Mouse (Mus musculus): Measurements from ENCODE around the gene H1f0.

Gene H1f0

DNA sequence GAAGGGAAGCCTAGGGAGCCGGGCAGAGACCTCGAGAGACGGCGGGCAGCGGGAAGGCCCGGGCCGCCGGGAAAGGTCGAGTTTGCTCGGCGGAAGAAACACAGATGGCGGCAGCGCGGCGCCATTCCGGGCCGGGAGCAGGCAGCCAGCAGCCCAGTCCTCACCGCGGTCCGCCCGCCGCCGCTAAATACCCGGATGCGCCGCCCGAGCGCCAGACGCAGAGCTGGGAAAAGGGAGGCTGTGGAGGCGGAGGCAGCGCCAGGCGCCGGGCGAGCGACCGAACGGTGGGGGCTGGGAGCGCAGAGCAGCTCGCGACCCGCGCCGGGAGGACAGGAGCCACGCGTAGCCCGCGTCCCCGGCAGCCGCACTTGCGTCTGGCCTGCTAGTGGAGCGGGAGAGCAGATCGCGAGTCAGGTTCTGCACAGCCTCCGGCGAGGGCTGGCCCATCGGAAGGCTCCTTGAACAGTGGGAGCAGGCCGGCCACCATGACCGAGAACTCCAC lies at the start of gene H1f0:
H1f0 (plus strand) TSS at position 214 of the 502 bp plus-strand sequence.
- peak; percentile 84 for DNase-seq (ENCODE audit: low spot score)

DNA sequence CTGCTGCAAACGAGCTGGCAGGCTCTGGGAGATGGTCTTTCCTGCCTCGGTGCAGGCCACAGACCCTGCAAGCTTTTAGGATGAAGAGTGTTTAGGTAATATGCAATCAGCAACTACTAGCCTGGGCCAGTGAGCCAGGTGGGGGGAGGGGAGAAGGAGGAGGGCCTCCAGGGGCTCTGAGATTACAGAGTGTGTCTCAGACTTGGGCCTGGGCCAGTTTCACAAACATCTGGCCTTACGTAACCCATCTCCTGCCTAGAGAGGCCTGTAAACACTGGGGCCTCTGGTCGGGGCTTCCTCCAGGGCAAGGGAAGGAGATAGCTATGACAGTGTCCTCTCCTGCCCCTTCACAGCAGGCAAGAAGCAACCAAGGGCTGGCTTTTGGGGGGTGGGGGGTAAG lies 49.4 kb upstream of the H1f0 start:
- no peak for DNase-seq (ENCODE audit: low spot score)

DNA sequence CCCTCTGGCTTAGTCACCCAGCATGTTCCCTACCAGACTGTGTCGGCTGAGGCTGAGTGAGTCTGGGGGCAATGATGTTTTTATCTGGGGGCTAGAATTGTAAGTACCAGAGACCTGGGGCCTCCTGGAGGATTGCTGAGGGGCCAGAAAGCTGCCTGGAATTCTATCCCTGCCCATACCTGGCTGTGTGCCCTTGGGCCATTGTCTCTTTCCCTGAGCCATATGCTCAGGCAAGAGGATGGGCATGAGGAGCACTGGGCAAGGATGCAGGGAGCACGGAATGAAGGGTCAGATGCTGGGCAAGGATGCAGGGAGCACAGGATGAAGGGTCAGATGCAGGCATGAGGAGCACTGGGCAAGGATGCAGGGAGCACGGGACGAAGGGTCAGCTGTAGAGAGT lies 48.2 kb upstream of the H1f0 start:
- no peak for DNase-seq (ENCODE audit: low spot score)

DNA sequence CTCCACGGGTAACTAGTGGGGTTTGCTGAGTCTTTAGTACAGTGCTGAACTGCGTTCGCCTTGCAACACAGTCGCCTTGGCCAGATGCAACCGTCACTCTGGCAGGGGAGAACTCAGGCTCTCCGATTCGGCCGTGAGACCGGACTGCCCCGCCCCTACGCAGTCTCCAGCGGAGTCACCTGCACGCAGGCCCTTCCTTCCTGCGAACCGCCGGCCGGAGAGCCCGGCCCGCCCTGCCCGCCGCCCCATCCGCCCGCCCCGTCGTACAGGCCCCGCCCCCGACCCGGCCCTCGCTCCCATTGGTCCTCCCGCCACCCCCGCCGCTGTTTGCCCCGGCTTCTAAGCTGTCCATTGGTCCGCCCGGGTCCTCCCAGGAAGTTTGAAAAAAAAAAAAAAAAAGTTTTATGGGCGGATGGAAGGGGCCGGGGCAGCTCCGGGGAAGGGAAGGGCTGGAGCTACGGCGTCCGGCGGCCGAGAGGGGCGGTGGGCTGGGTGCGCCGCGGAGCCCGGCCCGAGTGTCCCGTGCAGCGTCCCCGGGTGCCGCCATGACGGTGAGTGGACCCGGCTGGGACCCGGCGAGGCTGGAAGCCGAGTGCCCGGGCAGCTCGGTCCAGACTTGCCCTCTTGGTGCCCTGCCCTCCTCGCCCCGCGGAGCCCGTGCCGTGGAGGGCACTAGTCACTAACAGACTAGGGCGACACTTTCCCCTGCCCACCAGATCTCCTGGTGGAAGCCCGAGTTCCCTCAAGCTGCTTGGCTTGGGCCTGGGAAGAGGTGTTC lies 45.4 kb upstream of the H1f0 start:
- peak; percentile 33 for DNase-seq (ENCODE audit: low spot score)

DNA sequence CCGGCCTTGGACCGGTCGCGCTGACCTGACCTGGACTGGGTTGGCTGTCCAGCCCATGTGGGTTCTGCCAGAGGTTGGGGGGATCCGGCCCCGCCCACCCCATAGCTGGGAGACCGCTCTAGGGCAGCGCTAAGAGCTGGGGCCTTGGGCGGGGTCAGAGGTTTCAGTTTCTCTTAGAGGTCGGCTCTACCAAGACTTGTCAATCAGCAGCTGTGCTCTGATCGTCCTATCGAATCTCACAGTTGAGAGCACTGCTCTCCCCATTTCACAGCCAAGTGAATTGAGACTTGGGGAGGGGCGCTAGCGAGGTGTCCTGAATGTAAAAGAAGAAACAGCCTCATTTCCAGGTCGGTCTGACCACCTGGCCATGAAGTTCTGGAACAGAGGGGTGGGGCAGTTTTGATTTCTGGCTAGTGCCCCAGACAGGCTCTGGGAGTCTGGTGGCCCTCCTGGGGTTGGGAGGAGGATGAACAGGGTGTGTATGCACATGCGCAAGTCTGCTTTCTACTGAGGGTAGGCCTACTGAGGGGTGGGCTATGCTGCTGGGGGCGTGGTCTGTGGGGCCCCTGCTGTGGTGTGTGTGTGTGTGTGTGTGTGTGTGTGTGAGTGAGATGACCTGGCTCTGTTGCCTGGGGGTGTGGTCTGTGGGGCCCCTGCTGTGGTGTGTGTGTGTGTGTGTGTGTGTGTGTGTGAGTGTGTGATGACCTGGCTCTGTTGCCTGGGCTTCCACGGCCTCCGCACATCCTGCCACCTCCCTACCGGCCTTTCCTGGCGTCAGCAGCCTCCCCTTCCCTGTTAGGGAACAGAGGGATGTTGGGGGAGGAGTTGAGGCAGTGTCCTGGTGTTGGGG lies 44.6 kb upstream of the H1f0 start:
- DNase-seq (ENCODE audit: low spot score), result no peak

DNA sequence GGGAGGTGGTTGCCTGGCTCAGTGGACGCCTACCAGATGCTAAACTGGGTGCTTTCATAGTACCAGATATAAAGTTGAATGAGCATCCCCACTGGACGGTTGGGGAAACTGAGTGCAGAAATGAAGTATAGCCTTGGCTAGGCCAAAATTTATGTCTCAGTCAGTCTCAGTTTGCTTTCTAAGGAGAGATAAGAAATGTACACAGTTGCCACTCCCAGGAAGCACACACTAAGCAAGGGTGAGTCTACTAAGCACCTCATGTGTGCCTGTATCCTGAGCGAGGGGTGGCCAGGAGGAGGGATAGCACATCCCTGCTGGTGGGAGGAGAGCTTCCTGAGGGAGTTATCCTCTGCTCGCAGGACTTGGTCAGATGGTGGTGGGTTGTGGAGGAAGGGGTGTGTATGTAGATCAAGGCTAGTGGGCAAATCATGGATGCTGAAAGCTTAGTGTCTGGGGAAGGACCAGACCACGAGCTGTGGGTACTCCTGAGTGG lies 43.9 kb upstream of the H1f0 start:
- no peak for DNase-seq (ENCODE audit: low spot score)

DNA sequence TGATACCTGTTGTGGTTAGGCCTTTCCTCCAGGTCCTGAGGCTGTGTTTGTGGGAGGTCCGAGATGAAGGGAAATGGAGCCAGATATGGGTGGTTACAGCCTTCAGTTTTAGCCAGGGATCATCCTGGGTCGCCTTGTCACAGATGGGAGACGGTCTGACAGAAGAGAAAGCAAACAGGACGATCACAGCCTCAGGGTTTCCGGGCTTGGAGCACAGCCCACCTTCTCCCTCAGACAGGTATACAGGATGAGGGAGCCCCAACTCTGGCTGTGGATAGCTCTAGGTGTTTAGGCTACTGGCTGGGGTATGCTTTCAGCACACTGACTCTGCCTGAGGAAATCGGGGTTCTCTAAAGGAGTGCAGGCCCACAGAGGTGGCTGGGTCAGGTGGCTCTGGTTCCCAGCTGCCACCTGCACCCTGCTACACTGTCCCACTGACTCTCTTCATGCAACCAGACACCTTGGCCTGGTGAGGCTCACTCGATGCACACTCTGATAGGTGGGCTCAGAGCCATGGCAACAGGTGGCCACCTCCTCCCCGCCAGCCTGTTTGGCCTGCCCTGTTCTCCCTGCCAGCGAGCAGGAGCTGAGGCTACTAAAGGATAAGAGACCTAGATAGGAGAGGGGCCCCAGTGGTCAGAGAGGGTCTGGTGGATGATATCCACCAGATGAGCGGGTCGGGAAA lies 41.6 kb upstream of the H1f0 start:
- no peak for DNase-seq (ENCODE audit: low spot score)

DNA sequence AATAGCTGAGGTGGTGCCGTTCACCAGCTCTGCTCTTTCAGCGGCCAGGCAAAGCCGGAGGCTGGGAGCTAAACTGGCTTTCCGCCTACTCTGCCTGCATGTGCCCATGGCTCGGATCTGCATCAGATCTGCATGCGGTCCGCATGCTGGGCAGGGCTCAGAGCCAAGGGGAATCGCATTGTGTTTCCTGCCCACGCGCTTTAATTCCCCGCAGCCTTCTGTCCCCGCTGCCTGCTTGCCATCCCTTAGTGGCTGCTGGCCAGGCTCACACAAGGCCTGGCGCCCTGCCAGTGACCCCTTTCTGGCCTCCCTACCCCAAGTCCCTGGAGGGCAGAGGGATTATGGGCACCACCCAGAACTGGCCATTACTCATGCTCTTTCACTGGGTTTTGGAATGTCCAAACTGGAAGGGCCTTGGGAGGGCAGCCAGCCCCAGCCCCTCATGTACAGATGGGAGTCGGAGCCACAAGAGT lies 39.7 kb upstream of the H1f0 start:
- peak; percentile 68 for DNase-seq (ENCODE audit: low spot score)

DNA sequence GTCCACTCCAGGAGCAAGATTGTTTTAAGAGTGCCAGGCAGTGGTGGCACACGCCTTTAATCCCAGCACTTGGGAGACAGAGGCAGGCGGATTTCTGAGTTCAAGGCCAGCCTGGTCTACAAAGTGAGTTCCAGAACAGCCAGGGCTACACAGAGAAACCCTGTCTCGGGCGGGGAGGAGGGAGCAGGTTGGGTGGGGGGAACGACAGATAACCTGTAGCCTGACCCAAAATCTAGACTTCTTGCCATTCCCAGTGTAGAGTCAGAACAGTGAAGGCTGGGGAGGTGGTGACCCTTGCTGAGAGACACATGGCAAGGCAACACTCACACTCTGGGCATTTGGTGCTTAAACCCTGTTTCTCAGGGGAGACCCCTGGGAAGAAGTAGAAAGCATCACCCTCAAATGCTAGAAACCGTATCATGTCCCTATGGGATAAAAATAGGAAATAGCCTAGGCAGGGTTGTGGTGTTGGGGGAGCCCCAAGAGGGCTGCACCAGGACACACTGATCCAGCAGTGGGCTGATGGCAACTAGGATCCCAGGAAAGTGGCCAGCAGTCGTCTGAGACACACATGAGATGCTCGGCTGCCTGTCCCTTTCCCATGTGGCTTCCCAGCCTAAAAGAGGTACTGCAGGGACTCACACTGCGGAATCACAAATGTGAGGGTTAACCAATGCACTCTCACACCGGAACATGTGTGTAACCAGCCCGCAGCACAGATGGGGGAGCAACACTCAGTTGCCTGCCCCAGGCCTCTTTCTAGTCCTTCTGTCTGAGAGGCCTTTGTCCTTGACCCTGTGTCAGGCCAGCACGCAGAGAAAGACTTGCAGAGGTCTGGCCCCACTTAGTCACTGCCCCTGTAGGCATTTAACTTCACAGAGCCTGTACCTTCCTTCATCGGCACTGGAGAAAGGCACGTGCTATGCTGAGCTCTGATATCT lies 38.8 kb upstream of the H1f0 start:
- no peak for DNase-seq (ENCODE audit: low spot score)

DNA sequence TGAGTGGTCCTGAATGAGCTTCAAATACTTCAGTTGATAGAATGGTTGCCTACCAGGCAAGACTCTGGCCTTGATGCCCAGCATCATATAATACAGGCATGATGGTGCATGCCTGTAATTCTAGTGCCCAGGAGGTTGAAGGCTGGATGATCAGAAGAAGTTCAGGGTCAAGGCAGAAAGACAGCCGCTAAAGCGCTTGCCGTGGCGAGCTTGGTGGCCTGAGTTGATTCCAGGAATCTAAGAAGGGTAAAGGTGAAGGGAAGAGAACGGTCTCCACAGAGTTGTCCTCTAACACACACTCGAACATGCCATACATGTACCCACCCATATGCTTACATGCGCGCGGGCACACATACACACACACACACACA lies 38.2 kb upstream of the H1f0 start:
- DNase-seq (ENCODE audit: low spot score), result no peak

DNA sequence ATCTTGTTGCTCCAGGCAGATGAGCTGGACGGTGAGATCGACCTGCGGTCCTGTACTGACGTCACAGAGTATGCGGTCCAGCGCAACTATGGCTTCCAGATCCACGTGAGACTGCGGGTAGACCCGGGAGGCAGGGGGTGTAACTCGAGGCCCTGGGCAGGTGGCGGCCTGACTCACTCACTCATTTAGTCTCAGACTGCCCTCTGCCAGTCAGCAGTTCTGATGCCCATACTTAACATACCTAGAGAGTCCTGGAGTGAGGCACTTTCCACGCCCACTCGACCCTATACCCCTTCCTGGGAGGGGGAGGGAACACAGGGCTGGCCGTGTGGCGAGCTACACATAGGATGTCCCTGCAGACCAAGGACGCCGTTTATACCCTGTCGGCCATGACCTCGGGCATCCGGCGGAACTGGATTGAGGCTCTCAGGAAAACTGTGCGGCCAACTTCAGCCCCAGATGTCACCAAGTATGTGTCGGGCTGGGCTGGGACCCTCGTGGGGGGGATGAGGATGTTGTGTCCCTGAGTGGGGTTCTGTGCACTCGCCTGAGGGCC lies 37.2 kb upstream of the H1f0 start:
- DNase-seq (ENCODE audit: low spot score), result no peak

DNA sequence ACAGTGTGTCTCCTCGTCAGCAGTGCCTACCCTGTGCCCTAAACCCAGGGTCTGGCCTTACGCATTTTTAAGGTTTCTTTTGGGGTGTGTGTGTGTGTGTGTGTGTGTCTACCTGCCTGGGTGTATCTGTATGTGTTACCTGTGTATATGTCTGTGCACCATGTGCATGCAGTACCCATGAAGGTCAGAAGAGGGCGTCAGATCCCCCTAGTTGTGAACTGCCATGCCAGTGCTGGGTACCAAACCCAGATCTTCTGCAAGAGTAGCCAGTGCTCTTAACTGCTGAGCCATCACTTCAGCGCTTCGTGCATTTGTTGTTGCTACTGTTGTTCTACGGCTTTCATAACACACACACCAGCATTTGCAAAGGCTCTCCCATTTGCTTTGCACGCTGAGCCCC lies 36.0 kb upstream of the H1f0 start:
- no peak for DNase-seq (ENCODE audit: low spot score)

DNA sequence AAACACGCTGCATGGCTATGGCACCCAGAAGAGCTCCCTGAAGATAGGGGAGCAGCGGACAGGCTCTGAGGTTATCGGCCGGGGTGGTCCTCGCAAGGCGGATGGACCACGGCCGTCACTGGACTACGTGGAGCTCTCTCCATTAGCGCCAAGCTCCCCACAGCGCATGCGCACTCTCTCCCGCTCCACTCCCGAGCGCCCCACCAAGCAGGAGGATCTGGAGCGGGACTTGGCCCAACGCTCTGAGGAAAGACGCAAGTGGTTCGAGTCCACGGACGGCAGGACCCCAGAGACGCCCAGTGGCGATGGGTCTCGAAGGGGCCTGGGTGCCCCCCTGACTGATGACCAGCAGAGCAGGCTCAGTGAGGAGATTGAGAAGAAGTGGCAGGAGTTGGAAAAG lies 35.3 kb upstream of the H1f0 start:
- DNase-seq (ENCODE audit: low spot score), result no peak

DNA sequence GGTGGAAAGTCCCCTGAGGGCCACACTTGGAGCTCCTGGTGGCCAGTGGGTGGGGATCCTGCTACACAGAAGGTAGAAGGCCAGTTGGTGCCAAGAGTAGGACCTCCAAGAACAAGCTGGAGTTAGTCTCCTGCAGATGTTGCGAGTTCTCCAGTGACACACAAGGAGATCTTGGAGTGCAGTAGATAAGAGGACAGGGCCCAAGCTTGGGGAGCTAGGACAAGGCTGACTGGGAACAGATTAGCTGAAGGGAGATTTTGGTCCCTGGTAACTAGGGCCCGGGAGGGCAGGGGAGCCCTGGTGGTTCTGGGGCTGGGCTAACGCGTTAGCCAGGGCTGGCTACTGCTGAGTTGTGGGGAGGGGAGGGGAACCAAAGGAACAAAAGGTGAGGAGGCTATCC lies 32.3 kb upstream of the H1f0 start:
- no peak for DNase-seq (ENCODE audit: low spot score)

DNA sequence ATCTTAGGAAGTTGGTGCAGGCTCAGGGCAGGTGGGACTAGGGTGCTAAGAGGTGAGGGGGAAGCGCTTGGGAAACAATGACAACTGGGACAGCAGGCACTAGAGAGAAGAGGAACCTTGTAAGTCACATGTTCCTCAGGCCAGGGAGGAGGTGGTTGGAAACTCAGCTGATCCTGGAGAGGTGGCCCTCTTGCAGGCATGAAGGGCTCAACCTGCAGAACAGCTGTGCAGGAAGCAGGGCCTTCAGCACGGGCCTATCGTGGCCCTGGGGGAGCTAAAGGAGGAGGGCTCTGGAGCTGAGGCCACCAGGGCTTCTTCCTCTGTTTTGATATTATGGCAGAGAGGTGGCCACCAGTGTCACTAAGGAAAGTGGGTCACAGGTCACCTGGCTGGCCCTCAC lies 31.6 kb upstream of the H1f0 start:
- no peak for DNase-seq (ENCODE audit: low spot score)

DNA sequence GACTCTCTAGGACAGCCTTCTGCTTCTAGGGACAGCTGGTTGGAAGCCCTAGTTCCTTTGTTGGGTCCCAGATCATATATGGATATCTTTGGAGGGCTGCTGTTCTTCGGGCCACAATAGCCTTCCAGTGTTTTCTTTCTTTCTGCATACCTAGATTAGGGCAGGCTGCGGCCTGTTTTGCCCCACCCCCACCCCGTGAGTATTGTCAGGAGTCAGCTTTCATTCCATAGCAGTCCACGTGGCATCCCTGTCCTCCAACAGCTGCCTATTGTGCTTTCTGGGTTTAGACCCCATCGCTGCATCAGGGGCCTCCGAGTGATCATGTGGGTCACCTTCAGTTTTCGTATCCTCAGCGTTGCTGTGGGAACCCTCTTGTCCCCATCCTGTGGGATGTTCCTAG lies 29.9 kb upstream of the H1f0 start:
- no peak for DNase-seq (ENCODE audit: low spot score)

DNA sequence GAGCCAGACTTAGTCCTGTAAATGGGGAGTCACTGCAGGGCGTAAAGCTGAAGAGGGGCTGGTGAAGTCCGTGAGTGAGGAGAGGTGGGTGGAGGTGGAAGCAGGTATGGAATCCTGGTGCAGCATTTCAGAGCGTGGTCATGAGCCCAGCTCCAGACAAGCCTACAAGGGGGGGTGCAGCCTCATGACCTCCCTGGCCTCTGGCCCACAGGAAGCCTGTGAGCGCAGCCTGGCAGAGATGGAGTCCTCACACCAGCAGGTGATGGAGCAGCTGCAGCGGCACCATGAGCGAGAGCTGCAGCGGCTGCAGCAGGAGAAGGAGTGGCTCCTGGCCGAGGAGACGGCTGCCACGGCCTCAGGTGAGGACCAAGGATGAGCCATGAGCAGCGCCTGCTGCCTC lies 28.7 kb upstream of the H1f0 start:
- DNase-seq (ENCODE audit: low spot score), result no peak

DNA sequence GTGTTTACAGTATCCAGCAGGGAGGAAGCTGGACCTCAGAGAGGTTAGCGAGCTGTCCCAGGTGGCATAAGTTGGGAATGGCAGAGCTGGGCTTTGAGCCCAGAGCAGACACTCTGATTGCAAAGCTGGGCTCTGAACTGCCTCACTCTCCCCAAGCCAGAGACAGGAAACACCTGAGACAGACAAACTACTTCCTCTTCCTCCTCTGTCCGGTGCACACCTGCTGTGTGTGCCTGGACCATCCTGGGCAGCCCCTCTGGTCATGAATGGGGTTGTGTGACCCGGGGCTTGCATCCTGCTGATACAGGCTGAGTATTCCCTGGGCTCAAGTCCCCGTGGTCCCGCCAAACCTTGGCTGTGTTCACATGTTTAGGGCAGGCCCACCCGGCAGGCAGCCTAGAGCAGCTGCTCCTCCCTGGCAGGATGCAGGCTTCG lies 27.9 kb upstream of the H1f0 start:
- DNase-seq (ENCODE audit: low spot score), result no peak

DNA sequence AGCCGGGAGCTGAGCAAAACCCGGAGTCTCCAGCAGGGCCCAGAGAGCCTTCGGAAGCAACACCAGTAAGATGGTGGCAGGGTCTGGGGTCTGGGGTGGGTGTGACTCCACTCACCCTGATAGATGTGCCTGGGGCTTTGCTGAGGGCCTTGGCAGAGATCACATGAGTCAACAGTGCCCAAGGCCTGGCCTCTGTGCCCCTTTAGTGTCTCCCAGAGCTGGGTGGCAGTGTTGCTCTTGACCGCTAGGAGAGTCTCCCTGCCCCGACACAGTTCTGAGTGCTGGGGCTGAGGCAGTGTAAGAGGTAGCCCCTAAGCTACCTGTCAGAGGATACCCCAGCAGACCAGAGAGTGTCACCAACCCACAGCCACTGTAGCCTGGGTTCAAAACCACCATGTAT lies 26.7 kb upstream of the H1f0 start:
- no peak for DNase-seq (ENCODE audit: low spot score)

DNA sequence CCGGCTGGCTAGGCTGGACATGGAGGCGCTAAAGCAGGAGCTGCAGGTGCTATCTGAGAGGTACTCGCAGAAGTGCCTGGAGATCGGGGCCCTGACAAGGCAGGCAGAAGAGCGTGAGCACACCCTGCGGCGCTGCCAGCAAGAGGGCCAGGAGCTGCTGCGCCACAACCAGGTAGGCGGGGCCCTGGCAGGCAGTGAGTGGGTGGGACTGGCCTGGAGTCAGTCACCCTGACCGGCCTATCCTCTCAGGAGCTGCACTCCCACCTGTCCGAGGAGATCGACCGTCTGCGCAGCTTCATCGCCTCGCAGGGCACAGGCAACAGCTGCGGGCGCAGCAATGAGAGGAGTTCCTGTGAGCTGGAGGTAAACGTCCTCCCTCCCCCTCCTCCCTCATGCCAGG lies 26.2 kb upstream of the H1f0 start:
- no peak for DNase-seq (ENCODE audit: low spot score)

DNA sequence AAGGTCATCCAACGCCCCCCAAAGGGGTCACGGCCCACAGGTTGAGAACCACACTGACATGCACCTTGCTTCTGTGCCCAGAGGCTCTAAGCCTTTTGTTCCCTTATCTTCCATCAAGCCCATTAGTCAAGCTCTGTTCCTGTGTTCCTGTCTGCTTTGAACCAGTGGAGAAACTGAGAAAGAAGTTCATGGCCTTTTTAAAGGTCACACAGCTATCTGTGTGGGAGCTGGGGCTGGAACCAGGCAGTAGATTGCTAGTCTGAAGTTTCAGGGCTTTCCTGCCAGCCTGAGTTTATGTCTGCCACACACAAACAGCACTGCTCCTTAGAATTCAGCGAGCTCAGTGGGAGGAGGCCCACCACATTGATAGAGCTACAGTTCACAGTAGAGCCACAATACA lies 25.2 kb upstream of the H1f0 start:
- no peak for DNase-seq (ENCODE audit: low spot score)

Measured in left cerebral cortex, adult 11 months (tissue).